Mouse (Mus musculus): ENCODE measurements around the gene R3hcc1l. TPM values are rescaled to one million over a fixed set of nuclear protein-coding genes. Genes with fewer than 3 reads are reported as not detected.

The R3hcc1l gene
- polyA plus RNA-seq, 1 experiment: 4.8 TPM

GRCm38 (mm10) chr19:42587704-42588103 lies 69.1 kb downstream of the R3hcc1l start:
- TF ChIP-seq CTCF (IDR thresholded peaks at IDR 0.05; ENCODE audit: insufficient read depth, low read length) (no peak), POLR2A (IDR thresholded peaks at IDR 0.05; ENCODE audit: borderline replicate concordance, extremely low read depth, low read depth, low read length) (no peak)
- WGBS: 40% methylated on average over 2 of the region's 2 CpGs
- DNase-seq: no peak
- peaks cover 3% of the 10 kb centered on the region; the same call in 1 of the 2 replicates for H3K4me1 ChIP-seq (ENCODE audit: control insufficient read depth, insufficient read depth, low read length)
- H3K4me3 ChIP-seq (replicated peaks; ENCODE audit: extremely low read depth, low read depth, low read length): no peak overlapping the region

- Histone ChIP-seq H3K4me3 (replicated peaks; ENCODE audit: extremely low read depth, low read depth, low read length) (no peak overlapping the region), H3K4me1 (ENCODE audit: control insufficient read depth, insufficient read depth, low read length) (peaks cover 7% of the 10 kb centered on the region; the same call in 1 of the 2 replicates)
- 48% methylated on average over 1 of the region's 1 CpGs for WGBS
- no peak for TF ChIP-seq POLR2A (IDR thresholded peaks at IDR 0.05; ENCODE audit: borderline replicate concordance, extremely low read depth, low read depth, low read length)
- no peak for TF ChIP-seq CTCF (IDR thresholded peaks at IDR 0.05; ENCODE audit: insufficient read depth, low read length)
- DNase-seq: no peak
These were observed 70.7 kb downstream of the R3hcc1l start for GRCm38 (mm10) chr19:42589246-42589645.

- DNase-seq: no peak
- Histone ChIP-seq H3K4me1 (ENCODE audit: control insufficient read depth, insufficient read depth, low read length) (peaks cover 7% of the 10 kb centered on the region; the same call in 1 of the 2 replicates), H3K4me3 (replicated peaks; ENCODE audit: extremely low read depth, low read depth, low read length) (no peak overlapping the region)
- TF ChIP-seq CTCF (IDR thresholded peaks at IDR 0.05; ENCODE audit: insufficient read depth, low read length) (no peak), POLR2A (IDR thresholded peaks at IDR 0.05; ENCODE audit: borderline replicate concordance, extremely low read depth, low read depth, low read length) (no peak)
- 65% methylated on average over 14 of the region's 14 CpGs for WGBS
These were observed 73.0 kb downstream of the R3hcc1l start for GRCm38 (mm10) chr19:42591534-42591933.

- WGBS: 57% methylated on average over 6 of the region's 6 CpGs
- H3K4me3 ChIP-seq (replicated peaks; ENCODE audit: extremely low read depth, low read depth, low read length): no peak overlapping the region
- no peak for DNase-seq
- H3K4me1 ChIP-seq (ENCODE audit: control insufficient read depth, insufficient read depth, low read length): peaks cover 4% of the 10 kb centered on the region; the same call in 1 of the 2 replicates
- TF ChIP-seq CTCF (IDR thresholded peaks at IDR 0.05; ENCODE audit: insufficient read depth, low read length): no peak
- TF ChIP-seq POLR2A (IDR thresholded peaks at IDR 0.05; ENCODE audit: borderline replicate concordance, extremely low read depth, low read depth, low read length): no peak
These were observed 74.9 kb downstream of the R3hcc1l start for GRCm38 (mm10) chr19:42593456-42593855.

- DNase-seq: no peak
- WGBS: 92% methylated on average over 6 of the region's 6 CpGs
- Histone ChIP-seq H3K4me1 (ENCODE audit: control insufficient read depth, insufficient read depth, low read length) (peaks cover 4% of the 10 kb centered on the region; the same call in 1 of the 2 replicates), H3K4me3 (replicated peaks; ENCODE audit: extremely low read depth, low read depth, low read length) (no peak overlapping the region)
- TF ChIP-seq CTCF (IDR thresholded peaks at IDR 0.05; ENCODE audit: insufficient read depth, low read length): no peak
- TF ChIP-seq POLR2A (IDR thresholded peaks at IDR 0.05; ENCODE audit: borderline replicate concordance, extremely low read depth, low read depth, low read length): no peak
These were observed 76.5 kb downstream of the R3hcc1l start for GRCm38 (mm10) chr19:42595066-42595465.

GRCm38 (mm10) chr19:42597286-42597685 lies 78.7 kb downstream of the R3hcc1l start:
- WGBS: 92% methylated on average over 12 of the region's 12 CpGs
- DNase-seq: no peak
- H3K4me1 ChIP-seq (ENCODE audit: control insufficient read depth, insufficient read depth, low read length): peaks cover 4% of the 10 kb centered on the region; the same call in 1 of the 2 replicates
- TF ChIP-seq POLR2A (IDR thresholded peaks at IDR 0.05; ENCODE audit: borderline replicate concordance, extremely low read depth, low read depth, low read length) (no peak), CTCF (IDR thresholded peaks at IDR 0.05; ENCODE audit: insufficient read depth, low read length) (no peak)
- no peak overlapping the region for H3K4me3 ChIP-seq (replicated peaks; ENCODE audit: extremely low read depth, low read depth, low read length)

GRCm38 (mm10) chr19:42597896-42598295 lies 79.3 kb downstream of the R3hcc1l start:
- no peak overlapping the region for H3K4me3 ChIP-seq (replicated peaks; ENCODE audit: extremely low read depth, low read depth, low read length)
- no peak for DNase-seq
- 90% methylated on average over 6 of the region's 6 CpGs for WGBS
- no peak for TF ChIP-seq CTCF (IDR thresholded peaks at IDR 0.05; ENCODE audit: insufficient read depth, low read length)
- no peak for TF ChIP-seq POLR2A (IDR thresholded peaks at IDR 0.05; ENCODE audit: borderline replicate concordance, extremely low read depth, low read depth, low read length)
- peaks cover 4% of the 10 kb centered on the region; the same call in 1 of the 2 replicates for H3K4me1 ChIP-seq (ENCODE audit: control insufficient read depth, insufficient read depth, low read length)

- DNase-seq: no peak
- Histone ChIP-seq H3K4me1 (ENCODE audit: control insufficient read depth, insufficient read depth, low read length) (no peaks in the 10 kb centered on the region), H3K4me3 (replicated peaks; ENCODE audit: extremely low read depth, low read depth, low read length) (no peak overlapping the region)
- 76% methylated on average over 17 of the region's 17 CpGs for WGBS
- TF ChIP-seq POLR2A (IDR thresholded peaks at IDR 0.05; ENCODE audit: borderline replicate concordance, extremely low read depth, low read depth, low read length): no peak
- no peak for TF ChIP-seq CTCF (IDR thresholded peaks at IDR 0.05; ENCODE audit: insufficient read depth, low read length)
These were observed 81.3 kb downstream of the R3hcc1l start for GRCm38 (mm10) chr19:42599891-42600290.

- WGBS: 53% methylated on average over 3 of the region's 3 CpGs
- DNase-seq: no peak
- no peaks in the 10 kb centered on the region for H3K4me1 ChIP-seq (ENCODE audit: control insufficient read depth, insufficient read depth, low read length)
- no peak overlapping the region for H3K4me3 ChIP-seq (replicated peaks; ENCODE audit: extremely low read depth, low read depth, low read length)
- TF ChIP-seq CTCF (IDR thresholded peaks at IDR 0.05; ENCODE audit: insufficient read depth, low read length) (no peak), POLR2A (IDR thresholded peaks at IDR 0.05; ENCODE audit: borderline replicate concordance, extremely low read depth, low read depth, low read length) (no peak)
These were observed 82.0 kb downstream of the R3hcc1l start for GRCm38 (mm10) chr19:42600591-42600990.

GRCm38 (mm10) chr19:42601445-42601844 lies 82.9 kb downstream of the R3hcc1l start:
- DNase-seq: no peak
- 84% methylated on average over 2 of the region's 2 CpGs for WGBS
- Histone ChIP-seq H3K4me1 (ENCODE audit: control insufficient read depth, insufficient read depth, low read length) (no peaks in the 10 kb centered on the region), H3K4me3 (replicated peaks; ENCODE audit: extremely low read depth, low read depth, low read length) (no peak overlapping the region)
- TF ChIP-seq CTCF (IDR thresholded peaks at IDR 0.05; ENCODE audit: insufficient read depth, low read length) (no peak), POLR2A (IDR thresholded peaks at IDR 0.05; ENCODE audit: borderline replicate concordance, extremely low read depth, low read depth, low read length) (no peak)
